Mouse (Mus musculus): ENCODE data around the gene C1qtnf1.

DNA sequence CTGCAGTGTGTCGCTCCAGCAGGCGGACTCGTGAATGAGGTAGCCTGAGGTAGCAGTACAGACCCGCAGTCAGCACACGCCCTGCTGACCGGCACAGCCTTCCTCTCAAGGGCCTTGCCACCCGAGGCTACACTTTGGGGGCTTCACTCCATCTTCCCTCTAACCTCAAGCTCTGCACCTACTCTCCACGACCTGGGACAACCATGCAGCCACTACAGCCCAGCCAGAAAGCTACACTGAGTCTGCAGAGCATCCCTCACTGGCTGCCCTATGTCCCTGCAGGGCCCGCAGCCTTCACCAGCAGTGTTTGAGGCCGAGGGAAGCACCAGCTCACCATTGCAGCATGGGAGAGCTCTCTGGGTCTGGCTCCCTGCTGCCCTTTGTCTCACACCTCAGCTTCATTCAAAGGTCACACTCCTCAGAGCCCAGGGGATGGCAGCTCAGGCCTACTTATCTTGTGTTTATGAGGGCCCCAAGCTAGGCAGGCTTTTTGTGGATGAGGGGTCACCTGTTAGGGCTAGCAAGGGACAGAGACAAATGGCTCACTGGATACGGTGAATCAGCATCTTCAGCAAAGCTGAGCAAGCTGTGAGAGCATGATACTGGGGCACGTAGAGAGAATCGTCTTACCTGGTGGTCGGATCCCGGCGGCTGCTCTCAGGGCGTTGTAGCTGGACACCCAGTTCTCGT is 19.8 kb upstream of the C1qtnf1 start:
- TF ChIP-seq GATA1 (IDR thresholded peaks at IDR 0.05; ENCODE audit: borderline replicate concordance, low read length) (no peak), FLI1 (IDR thresholded peaks at IDR 0.05; ENCODE audit: low read length) (no peak)
